Mouse (Mus musculus) adrenal gland, postnatal 14 days (tissue): Measurements from ENCODE around the gene Col18a1. TPM values are rescaled to one million over a fixed set of nuclear protein-coding genes. Genes with fewer than 3 reads are reported as not detected.

Experiments used
- DNase-seq: peaks from one replicate; pipeline ENCODE4 v3.0.0; 2021; ENCODE audit warnings: mixed read lengths
- total RNA-seq: library from RNA; stranded (reverse); gene quantifications from 2 replicates; pipeline ENCODE4 v1.2.3, GENCODE M21; 2021

Gene Col18a1
- total RNA-seq, 1 experiment from 2014 or later = 103 TPM

DNA sequence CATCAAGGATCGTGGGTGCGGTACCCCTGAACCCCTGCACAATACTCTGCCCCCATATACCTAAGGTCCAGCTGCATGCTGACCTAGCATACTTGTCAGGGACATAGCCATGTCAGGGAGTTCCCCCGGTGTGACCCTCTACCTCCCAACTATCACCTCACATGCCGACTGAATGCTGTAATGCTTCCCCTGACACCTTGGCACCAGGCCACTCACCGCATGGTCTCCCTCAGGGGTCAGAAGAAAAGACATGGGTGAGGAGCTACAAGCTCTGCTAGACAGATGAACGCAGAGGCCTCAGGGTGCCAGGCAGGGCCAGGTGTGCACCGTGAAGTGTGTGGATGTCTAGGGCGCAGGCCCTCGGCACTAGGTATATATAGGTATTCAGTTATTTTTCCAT is 56.3 kb downstream of the Col18a1 start:
- no peak for DNase-seq

DNA sequence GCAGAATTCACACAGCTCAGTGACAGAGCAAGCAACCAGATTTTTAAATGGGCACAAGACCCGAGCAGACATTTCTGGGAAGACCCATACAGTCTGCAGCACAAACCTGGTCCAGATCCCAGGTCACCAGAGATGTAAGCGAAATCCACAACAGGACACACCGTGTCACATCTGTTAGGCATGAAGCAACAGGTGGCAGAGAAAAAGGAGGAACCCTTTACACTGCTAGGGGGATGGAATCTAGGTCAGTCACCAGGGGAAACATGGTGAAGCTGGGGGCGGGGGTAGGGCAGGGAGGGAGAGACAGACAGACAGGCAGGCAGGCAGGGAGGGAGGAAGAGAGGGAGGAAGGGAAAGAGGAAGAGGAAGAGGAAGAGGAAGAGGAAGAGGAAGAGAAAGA is 58.2 kb downstream of the Col18a1 start:
- no peak for DNase-seq

DNA sequence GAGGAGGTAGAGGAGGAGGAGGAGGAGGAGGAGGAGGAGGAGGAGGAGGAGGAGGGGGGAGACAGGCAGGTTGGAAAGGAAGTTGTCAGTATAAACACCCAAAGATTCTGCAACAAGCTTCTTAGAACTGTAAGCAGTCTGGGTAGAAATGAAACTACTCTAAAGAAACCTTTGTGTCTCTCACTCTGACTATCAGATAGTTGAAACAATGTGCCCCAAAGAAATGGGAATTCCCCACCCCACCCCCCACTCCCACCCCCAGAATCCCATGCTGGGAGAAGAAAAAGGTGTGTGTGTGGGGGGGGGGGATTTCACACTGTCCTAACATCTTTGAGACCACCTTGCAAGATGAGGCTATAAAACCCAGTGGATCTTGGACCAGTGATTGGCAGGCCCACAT is 62.0 kb downstream of the Col18a1 start:
- DNase-seq = no peak

DNA sequence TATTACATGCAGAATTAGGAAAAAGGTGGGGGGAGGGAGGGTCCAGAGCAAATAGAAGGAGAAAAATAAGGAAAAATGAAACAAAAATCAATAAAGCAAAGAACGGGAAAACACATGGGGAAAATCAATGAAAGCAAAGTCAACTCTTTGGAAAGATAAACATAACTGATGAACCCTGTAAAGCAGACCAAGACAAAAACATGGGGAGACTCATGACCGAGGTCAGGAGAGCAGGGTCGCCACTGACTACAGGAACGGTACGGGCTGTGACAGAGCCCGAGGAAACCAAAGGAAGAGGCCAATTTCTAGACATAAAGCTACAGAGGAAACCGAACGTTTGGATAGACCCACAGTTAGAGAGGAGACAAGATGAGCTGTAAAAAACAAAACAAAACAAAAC is 62.7 kb downstream of the Col18a1 start:
- DNase-seq = no peak

DNA sequence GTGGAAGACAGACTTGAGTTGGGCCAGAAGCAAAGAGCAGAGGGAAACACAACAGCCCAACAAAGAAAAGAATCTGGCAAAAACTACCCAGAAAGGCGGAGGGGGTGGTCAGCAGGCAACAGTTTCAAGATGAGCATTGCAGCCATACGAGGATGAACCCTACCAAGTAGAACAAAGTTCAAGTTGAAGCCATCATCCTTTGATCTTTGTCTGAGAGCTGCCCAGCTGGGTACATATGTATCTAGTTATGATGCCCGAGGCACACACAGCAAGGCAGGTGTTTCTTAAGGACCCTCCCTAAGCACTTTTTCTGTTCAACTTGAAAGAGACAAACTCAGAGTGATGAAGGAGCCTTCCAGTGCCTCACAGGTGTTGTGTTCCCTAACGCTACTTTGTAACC is 66.6 kb downstream of the Col18a1 start:
- DNase-seq = no peak

DNA sequence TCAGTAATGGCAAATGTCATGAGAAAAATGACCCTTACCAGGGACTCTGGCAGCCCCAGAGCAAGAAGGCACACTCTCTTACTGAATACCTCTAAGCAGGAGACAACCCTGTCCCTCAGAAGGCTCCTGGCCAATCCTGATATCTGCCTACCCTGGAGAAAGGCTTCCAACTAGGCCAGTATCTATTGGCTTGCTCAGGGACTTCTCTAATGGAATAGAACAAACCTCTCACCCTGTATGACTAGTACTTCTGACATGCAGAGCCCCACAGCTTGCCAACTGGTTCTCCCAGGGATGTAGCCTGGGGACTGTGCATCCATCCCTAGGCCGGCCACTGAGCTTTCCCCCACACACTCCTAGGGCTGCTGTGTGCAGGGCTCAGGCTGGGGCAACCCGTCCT is 67.7 kb downstream of the Col18a1 start:
- no peak for DNase-seq

DNA sequence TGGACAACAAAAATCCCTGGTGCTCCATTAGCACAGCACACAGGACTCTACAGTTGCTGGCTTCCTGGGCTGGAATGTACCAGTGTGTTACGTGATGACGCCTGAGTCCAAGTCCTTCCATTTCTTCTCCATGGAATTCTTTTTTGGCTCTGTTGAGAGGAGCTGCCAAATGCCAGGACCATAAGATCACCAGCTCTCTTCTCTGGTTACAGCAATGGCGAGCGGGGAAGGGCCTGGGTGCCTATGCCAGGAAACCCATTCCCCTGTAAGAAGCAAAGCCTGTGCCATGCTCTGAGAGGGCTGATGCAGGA is 68.5 kb downstream of the Col18a1 start:
- no peak for DNase-seq

DNA sequence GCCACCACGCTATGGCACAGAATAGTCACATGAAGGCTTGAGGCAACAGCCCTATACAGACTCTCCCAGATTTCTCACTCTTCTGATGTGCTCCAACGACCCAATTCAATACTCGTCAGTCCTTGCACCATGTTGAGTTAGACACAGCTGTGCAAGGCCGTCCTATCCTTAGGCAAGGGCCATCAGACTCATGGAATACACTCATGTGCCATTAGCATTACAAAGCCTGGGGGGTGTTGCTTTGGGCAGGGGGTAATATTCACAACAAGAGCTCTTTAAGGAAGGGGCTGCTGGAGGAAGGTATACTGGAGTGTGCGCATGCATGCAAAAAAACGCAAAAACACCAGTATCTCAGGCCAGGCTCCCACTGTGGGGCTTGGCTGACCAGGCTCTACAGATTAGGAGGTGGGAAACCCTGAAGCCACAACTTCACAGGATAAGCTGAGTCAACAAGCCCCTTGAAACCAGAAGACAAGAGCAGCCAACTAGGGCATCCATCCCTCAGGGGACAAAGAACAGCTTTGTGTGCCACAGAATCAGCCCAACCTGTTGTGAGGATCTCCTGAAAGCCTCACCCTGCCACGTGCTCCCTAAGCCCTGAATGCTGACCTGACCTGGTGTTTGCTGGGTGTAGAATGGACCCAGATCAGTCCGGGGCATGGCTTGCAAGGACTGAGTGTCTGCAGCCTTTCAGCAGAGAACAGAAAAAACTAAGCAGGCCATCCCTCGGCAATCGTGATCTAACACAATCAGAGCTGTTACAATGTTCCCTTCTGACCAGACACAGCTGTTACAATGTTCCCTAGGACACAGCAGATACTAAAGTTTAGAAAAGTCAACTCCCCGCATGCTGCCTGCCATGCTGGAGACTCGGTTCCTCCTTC is 69.1 kb downstream of the Col18a1 start:
- DNase-seq = no peak

DNA sequence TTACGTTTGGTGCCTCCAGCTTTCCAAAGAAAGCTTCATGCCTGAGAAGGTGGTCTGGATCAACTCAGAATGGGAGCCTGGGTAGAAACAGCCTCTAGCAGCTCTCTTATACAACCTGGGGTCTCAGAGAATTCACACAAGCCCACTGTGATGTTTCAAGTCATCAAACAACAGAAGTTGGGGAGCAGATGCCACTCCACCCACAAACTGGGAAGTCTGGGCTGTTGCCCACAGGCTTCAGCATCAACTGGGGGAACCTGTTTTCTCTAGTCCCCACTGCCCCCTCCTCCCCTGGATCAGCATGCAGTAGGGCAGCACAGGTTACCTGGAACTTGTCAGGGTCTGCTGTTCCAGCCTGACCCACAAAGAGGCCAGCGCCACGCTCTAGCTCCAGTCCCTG is 70.7 kb downstream of the Col18a1 start:
- DNase-seq = no peak

DNA sequence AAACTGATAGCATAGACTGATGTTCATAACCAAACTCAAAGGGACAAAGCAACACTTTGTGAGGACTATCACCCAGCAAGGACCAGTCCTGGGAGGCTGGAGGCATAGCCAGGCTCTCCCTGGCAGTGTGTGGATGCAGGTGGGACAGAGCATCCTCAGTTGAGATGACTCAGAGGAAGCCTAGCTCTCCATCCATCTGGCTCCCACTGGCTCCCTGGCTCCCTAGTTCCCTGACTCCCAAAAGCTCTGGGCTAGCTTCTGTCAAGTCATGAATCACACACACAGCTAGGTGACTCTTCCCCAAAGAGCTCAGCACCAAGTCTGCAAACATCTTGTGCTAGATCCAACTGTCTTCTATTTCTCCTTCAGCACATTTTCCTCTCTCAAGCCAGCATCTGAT is 72.5 kb downstream of the Col18a1 start:
- no peak for DNase-seq

DNA sequence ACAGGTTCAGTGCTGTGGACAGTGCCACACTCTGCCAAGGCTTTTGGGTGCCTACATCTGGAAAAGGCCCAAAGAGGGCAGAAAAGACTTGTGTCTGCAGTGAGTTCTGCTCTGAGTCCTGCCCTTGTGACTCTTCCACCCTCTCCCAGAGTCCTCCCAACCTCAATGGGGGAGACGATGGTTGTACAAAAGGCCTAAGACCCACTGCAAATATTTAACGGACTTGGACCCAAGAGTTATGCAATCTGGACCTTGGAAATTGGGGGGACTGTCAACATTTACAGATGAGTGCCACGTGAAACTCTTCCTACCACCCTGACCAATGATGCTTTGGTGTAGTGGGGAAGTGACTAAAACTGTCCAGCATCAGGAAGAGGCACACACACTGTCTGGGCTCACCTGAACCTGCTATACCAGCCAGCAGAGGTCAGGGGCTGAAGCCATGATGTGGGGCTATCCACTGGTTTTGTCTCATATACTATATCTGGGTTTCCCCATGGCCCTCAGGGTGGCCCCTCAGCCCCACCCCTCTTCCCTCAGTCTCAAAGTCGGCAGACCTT is 74.7 kb downstream of the Col18a1 start:
- DNase-seq = no peak

DNA sequence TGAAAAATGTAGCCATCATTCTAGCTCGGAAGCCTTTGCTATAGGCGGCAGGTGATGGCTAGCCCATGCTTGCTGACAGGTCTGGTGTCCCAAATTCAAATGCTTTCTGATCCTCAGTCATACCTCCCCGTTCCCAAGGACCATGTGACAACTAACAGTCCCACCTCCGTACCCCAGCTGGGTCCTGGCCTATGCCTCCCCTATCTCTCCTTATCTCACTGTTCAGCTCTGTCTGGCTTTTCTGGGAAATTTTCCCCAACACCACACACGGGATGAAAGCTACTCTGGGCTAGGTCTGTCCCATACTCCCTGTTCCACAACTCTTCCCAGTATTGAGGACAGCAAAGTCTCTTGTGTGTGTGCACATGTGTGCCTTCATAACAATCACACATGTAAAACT is 76.3 kb downstream of the Col18a1 start:
- no peak for DNase-seq

DNA sequence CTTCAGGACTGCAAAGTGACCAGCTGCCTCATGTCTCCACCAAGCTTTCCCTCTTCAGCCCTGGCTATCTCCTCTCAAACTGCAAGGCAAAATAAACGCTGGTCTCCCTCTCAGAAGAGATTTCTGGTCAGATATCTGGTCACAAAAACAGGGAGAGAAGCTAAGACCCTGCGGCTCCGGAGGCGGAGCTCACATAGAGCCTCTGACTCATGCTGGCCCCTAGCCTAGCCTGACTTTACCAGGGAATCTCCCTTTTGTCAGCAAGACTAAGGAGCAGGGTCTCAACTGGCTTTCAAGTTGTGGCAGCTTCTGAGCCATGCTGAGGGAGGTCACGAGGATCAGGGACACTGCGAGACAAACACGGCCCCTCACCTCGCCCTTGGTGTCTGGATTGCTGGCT is 77.0 kb downstream of the Col18a1 start:
- DNase-seq = peak; percentile 84

DNA sequence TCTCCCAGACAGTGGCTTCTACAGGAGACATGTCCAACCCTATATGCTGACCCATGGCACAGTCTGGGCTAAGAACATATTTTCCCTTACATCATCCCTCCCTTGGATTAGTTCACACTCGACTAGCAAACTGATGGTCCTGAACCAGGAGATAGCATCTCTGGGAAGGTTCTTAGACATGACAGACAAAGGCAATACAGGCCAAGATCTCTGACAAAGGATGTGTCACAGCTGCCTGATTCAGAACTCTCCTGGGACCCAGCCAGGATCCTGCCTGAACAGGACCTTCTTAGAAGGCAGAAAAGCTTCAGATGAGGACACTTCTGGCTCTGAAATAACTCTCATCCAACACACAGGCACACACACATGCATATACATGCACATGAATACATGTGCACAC is 81.8 kb downstream of the Col18a1 start:
- DNase-seq = peak; percentile 77

DNA sequence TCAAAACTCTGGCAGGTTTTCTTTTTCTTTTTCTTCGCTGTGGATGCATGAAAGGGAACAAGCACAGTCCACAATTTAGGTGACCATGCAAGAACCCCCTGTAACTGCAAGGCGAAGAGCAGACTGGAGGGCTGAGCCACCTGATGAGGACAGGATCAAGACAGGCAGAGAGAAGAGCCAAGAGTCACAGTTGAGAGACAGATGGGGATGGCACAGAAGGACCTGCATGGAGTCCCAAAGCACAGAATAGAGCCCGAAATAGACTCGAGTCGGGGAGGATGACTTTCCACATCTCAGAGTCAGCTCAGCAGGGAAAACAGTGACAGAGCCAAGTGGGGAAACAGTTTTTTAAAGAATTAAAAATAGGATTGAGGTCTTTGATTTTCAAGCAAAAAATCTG is 83.4 kb downstream of the Col18a1 start:
- peak; percentile 1 for DNase-seq

DNA sequence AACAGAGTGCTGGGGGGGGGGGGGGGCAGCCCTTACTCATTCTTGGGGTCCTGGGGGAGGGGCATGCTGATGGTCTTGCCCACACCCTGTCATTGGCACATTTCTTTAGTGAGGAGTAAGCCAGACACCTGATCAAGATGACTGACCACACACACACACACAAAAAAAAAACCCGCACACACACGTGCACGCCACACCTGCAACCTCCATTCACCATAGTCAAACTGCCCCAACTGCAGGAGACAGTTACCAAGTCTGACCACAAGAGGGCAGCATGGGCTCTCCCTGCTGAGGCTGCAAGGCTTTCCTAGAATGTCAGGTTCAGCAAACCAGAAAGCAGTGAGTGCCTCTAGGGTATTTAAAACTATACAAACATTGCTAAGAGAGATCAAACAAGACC is 83.9 kb downstream of the Col18a1 start:
- peak; percentile 91 for DNase-seq

DNA sequence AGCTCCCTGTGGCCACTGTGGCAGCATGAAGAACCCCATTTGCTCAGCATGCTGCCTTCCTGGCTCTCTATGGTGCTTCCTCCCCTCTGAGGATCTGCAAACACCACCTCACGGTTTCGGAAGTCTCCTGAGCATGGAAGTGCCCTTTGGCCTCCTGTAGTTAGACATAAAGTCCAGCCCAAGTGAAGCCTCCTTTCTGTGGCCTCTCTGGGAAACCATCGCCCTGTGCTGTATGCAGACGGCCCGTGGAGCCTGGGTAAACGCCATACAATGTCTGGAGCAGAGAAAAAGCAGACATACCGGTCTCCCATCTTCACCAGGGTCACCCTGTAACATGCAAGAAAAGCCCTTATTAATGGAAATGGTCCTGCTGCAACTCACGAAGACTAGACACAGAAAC is 87.4 kb downstream of the Col18a1 start:
- DNase-seq = no peak

DNA sequence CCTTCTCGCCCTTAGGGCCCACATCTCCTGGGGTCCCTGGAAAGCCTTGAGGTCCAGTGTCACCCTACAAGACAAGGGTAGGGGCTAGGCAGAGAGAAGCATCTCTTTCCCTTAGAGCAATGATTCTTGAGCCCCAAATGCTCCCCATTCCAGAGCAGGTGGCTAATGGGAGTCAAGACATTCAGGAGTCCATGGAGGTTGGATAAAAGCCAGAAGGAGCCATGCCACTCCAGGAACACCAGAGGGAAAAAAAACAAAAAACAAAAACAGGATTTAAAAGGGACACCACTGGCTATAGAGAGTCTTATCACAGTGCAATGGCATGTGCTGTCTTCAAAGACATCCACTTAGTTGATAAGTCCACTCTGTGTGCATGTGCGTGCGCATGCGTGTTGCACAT is 87.9 kb downstream of the Col18a1 start:
- no peak for DNase-seq

DNA sequence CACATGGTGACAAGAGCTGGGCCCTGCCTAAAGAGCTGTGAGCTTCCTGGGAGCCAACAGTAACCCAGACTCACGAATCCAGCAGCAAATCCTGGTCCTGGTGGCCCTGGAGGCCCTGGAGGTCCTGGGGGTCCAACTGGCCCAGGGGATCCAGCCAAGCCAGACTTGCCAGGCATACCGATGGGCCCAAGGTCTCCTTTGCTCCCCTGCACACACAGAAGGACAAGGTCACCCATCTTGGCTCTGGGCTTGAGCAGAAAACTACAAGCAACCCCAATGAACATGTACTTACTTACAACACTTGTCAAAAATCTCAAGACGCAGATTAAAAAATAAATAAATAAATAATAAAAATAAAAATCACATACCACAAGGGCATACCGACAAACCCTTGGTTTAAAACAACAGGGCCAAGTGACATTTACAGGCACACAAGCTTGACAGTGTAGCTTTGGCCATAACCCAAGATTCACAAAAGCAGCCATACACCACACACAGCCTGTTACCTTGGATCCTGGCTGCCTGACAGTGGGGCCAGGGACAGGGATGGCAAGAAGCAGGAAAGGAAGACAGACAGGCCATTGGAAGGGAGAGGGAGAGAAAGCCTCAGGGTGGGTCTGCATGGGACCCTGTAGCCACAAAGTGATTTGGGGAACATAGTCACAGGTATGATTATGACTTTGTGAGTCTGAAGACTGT is 91.9 kb downstream of the Col18a1 start:
- peak; percentile 63 for DNase-seq

DNA sequence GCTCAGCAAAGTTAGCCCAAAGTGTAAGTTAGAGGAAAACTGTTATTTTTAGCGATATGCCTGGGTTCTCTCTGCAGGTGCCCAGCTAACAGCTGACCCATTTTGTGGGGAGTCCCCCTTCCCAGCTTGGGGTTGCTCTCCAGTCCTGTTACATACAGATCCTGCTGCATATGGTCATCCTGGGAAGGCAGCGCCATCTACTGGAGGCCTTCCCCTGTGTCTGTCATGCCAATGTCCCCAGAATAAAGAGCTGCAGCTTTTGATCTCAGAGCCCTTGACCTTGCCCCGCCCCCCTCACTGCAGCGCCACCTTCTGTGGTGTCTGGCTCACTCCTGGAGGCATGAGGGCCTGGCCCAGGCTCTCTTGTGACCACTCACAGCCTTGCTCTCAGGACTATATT is 96.3 kb downstream of the Col18a1 start:
- DNase-seq = peak; percentile 87

DNA sequence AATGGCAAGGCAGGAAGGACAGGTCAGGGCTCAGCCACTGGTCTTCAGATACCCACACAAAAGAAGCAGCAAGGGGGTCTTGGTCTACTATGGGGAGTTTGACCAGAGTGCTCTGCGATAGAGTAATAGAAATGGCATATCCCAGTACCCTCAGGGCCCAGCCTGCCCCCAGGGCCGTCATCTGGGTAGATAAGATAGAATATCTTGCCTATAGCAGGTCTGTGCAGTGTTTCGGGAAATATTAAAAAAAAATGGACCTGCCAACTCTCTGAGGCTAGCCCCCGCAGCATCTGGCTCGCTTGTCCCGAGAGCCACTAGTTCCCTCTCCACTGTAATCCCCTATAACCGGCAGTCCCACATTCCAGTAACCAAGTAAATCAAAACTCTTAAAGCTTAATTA is 97.9 kb downstream of the Col18a1 start:
- DNase-seq = no peak

DNA sequence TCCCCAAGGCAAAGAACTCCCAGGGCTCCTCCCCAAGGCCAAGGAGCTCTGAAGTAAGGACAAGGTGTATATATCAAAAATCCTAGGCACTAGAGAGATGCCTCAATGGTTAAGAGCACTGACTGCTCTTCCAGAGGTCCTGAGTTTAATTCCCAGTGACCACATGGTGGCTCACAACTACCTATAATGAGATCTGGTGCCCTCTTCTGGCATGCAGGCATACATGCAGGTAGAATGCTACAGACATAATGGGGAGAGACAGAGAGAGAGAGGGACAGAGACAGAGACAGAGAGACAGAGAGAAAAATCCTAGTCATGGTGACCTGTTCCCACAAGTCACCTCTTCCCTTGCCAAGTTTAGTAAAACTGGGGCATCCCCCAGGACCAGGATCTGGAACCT is 101.7 kb downstream of the Col18a1 start:
- DNase-seq = no peak

DNA sequence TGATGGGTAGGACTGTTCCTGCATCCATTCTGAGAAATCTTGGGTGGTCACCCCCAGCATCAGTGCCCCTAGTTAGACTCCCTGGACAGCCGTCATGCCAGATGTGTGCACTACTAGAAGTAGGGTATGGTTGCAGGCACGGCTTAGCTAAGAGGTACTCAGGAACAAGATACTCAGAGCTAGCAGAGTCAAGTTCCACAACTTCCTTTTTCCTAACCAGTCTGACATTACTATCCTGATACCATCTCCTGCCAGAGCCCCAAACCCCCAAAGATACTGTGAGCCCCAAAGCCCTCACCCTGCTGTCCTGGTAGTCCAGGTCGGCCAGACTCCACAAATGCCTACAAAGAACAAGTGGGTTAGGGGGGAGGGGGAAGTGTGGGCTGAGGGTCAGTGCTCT is 102.1 kb downstream of the Col18a1 start:
- DNase-seq = no peak
